Mouse (Mus musculus) gastrocnemius, adult 8-10 months (tissue): ENCODE data around the gene P3h4. TPM values are rescaled to one million over a fixed set of nuclear protein-coding genes. Genes with fewer than 3 reads are reported as not detected.

Experiments used
- DNase-seq, 2 experiments: peaks; one replicate each; pipeline ENCODE4 v3.0.0; 2022; ENCODE audit warnings: low spot score in 2 of 2
- total RNA-seq, 4 experiments: library from RNA; stranded (reverse); gene quantifications; 2 replicates each; pipeline ENCODE4 v1.2.4; 2022

Gene P3h4
- total RNA-seq, 4 experiments from 2014 or later: 1.5 to 3.5 (median 2.3) TPM

DNA sequence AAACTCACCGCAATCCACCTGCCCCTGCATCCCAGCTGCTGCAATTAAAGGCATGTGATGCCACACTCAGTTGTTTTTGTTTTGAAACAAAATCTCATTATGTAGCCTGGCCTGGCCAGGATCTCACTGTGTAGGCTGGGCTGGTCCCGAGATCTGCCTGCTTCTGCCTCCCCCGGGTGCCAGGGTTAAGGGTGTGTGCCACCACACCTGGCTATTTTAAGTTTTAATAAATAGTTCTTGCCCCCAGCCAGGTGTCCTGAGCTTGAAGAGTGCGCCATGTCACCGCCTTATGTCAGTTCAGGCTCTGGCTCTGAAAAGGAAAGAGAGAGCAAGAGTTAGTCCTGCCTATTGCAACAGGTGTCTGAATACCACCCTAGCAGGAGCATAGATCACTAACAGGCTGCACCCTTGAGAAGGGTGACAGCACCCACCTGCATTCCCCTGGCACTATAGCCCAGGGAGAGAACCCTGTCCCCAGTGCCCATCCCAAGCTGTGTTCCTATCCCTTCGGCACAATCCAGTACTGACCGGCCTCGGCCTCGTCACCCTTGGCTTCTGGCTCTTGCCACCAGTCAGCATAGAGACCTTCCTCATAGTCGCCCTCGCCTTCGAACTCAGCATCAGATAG lies 5.7 kb downstream of the P3h4 start:
- no peak for DNase-seq

GRCm38 (mm10) chr11:100408076-100408834 lies 6.4 kb downstream of the P3h4 start:
- peak in 1 of 2 experiments; percentile 65 for DNase-seq

- no peak for DNase-seq
Measured at GRCm38 (mm10) chr11:100406995-100407705, 7.5 kb downstream of the P3h4 start.

DNA sequence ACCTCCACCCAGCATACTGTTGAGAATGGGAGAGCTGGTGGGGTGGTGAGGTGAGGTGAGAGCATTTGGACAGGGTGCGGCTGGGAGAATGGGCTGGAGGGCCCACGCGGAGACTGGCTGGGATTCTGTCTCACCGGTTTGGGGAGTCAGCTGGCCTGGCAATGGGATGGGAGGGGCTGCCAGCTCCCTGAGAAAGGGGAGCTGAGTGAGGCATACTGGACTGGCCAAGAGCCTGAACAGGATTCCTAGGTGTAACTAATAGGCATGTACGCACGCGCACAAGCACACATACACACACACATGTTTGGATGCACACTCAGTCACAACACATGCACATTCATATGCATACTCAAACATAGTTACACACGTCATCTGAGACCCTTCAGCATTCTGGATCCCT lies 8.4 kb downstream of the P3h4 start:
- no peak for DNase-seq

DNA sequence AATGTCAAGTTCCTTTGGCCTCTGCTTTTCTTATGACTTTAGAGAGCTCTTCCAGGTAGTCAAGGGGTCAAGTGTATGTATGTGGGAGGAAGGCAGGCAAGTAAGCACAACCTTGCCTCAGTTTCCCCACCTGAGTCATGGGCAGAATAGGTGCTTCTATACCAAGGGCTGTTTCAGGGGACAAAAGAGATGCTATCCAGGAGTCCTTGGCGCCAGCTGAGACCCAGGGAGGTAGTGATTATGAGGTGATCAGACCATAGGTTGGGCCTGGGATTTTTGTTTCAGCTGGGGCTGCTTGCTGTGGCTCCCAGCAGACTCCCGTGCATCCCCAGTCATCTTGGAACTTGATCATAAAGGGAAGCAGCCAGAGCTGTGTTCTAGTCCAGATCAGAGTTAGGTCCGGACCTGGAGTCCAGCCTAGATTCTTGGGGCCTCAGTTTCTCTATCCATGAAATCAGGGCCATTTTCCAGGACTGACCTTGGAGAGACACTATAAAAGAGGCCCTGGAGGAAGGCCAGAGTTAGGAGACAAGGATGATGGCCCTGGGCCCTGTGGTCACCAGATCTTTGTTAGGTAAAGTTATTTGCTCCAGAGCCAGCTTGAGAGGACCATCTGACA lies 10.1 kb downstream of the P3h4 start:
- DNase-seq: no peak

- no peak for DNase-seq
Measured at GRCm38 (mm10) chr11:100403445-100404134, 11.0 kb downstream of the P3h4 start.

DNA sequence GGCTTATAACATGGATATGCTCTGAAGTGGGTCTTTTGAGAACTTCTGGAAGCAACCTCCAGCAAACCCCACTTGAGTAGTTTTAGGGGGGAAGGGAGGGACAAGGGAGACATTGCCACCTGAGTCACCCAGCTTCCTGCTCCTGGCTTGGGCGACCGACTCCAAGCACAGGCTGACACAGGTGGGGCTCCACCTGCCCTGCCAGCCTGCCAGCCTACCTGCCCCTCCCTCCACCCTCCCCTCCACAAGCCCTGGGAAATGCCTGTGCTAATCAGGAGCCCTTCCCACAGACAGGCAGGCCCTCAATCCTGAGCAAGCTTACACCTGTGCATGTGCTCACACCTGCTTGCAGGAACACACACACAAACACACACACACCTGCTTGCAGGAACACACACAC lies 12.0 kb downstream of the P3h4 start:
- DNase-seq: no peak

- no peak for DNase-seq
Measured at GRCm38 (mm10) chr11:100402240-100402639, 12.4 kb downstream of the P3h4 start.

DNA sequence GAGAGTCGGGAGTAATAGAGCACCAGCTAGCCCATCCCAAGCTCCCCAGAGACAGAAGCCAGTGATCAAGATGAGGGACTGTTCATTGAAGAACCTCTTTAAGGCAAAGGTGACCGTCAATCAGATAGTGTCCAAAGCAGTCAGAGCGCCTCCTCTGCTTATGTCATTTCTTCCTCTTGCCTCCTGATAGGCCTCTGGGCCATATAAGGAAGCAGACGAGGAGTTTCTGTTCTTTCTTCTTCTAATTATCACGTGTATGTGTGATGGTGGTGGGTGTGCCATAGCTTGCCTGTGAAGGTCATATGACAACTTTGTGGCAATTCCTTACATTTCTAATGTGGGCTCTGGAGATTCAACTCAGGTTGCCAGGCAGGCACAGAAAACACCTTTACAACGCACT lies 13.8 kb downstream of the P3h4 start:
- no peak for DNase-seq

GRCm38 (mm10) chr11:100399727-100400538 lies 14.7 kb downstream of the P3h4 start:
- DNase-seq: no peak

DNA sequence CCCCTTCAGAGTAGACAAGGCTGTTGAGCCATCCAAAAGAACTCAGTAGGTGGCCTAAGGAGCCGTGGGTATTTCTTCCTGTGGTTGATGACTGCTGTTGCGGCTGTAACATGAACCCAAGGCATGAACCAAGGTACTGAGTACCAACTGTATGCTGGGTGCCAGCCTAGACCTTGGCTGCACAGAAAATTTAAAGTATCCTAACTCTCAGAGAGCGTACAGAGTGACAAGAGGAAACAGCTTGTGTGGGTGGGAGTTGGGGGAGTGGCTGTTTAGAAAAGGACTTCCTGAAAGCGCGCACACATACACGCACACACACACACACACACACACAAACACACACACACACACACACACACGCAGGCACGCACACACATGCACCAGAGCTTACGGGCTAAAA lies 15.3 kb downstream of the P3h4 start:
- DNase-seq: no peak

DNA sequence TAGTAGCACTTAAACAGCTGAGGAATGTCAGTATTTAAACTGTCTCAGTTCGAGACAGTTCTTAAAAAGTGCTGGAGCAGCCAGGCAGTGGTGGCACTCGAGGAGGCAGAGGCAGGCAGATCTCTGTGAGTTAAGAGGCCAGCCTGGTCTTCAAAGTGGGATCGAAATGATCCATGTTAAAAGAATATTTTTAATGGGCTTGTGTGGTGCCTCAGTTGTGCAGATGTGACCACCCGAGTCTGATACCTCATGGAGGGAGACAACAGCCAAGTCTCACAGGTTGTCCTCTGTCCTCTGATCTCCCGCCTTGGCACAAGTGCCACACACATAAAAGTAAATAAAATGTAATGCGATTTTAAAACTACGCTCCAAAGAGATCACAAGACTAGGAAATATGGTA lies 16.1 kb downstream of the P3h4 start:
- DNase-seq: no peak

DNA sequence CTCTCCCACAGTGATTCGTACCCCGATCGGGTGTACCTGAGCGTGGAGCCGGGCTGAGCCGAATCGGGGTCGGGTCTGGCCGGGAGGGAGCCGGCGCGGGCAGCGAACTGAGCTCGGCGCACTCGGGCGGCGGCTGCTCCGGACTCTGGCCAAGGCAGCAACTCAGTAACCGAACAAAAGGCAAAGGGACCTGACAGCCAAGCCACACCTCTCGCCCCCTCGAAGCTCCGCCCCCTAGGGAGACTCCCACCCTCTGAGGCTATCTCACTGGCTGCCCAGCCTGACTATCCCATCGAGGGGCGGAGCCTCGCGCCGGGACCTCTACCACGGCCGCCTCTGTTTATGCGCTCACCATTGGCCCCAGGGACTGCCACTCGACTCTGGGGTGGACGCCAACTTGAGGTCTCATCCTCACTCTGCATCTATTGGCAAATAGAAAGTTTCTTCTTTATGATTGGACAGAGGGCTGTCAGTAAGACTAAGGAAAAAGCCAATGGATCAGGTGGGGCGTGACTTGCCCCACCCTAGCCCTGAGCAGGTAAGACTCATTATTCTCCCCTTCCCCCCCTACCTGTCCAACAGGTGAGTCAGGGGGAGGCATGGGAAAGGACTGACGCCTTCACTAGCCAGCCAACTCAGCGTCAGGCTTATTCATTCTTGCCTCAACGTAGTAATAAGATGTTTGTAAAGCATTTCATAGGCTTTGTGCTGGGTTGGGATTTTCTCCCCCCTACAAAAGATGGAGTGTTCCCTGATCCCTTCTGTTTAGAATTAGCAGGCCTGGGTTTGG lies 16.8 kb downstream of the P3h4 start, which contains the start of gene Jup:
TSS of gene Jup (minus strand) at position 164 of the 790 bp plus-strand sequence.
- DNase-seq: peak; percentile 99 to 100

DNA sequence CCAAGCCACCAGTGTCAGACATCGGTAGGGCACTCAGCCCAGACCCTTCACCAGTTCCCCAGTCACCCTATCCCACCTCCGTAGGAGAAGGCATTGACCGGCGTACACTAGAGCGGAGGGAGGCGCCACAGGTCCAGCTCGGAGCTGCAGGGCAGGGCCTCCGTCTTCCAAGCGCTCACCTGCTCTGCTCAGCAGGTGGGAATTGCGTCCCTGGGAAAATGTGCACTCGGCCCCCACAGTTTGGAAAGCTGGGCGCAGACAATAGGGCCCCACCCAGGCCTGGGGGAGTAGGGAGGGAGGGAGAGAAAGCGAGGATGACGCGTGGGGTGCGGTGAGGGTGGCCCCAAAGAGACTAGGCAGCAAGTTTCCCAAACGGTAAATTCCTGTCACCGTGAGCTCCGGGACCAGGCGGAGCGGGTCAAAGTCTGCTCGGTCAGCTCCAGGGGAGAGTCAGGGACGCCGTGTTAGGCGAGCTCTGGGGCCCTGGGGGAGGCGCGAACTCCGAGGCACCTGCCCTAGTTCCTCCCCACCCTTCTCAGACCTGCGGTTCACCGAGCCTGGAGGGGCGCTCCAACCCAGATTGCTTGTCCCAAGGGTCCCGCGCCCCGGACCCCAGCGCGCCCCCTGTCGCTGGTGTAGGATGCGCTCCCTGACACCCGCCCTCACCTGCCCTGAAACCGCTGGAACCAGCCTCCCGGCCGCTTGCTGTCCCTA lies 17.6 kb downstream of the P3h4 start:
- no peak for DNase-seq

DNA sequence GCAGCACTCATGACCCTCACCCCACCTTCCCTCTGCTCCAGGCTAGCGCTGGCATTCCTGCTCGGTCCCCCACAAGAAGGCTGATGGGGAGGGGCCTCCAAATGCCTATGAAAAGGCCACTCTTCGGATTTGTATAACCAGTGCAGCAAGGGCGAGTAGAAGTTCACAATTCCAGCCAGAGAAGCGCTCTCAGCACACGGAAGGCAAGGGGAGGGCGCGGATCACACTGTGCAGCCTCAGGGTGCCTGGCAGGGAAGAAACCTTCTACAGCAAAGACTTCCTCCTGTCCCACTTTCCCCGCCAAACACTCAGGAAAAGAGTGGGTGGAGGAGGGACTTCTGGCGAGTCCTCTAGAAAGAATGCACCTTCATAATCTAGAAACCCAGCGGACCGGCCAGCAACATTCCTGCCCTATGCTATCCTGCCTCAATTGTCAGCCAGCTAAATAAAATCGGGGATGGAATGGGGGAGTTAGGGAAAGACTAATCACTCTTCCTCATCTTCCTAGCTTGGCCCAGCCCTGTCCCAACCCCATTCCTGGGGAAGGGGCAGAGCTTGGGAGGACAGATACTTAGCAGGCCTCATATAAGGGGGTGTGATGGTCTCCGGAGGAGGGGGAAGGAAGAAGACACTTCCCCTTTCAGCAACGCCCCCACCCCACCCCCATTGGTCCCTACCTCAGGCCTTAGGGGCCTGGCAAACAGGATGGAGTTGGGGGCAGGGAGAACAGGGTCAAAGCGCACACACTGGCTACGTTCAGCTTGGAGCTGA lies 18.6 kb downstream of the P3h4 start:
- no peak for DNase-seq

DNA sequence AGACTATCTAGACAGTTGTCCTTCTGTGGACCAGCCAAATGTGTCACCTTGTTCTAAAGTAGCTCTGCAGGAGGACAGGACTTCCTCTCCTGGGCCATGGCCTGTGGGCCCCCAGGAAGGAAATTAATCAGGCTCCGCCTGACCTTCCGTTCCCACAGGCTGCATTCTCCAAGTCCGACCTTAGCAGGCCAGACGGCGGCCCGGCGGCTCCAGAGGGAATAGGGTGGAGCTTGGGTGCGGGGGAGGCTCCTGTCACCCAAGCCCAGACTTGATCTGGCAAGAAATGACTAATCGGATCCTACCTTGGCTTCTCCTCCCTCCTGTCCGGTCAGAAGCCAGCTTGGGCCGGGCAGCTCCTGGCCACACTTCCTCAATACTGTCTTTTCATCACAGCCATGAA lies 19.4 kb downstream of the P3h4 start:
- peak; percentile 72 to 84 for DNase-seq

DNA sequence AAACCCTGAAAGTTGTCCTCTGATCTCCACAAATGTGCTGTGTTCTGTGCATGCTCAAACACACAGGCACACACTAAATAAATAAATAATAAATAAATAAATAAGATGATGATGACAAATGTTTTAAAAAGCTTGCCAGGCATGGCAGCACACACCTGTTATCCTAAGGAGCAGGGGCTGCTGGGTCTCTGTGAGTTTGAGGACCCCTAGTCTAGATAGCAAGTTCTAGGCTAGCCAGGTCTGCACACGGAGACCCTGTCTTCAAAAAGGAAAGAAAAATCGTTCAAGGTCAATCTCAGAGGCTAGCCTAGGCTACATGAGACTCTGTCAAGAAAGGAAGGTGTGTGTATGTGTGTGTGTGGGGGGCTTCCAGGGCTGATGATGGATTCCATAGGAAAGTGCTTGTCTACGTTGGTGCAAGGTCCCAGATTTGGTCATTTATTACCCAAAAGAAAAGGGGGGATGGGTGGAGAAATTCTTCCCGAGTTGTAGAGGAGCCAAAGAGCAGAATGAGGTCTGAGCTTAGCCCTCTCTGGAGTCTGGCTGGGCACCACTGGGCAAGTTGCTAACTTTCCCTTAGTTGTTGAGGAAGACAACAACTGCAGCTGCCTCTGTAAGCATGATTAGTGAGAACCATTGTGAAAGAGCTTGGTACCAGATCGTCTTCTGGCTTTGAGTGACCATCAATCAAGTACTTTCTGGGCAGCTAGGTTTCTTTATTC lies 20.1 kb downstream of the P3h4 start:
- DNase-seq: no peak

GRCm38 (mm10) chr11:100393733-100394132 lies 20.9 kb downstream of the P3h4 start:
- DNase-seq: peak in 1 of 2 experiments; percentile 53
